Mouse (Mus musculus) limb, embryonic 10.5 days (tissue): ENCODE measurements around the gene Pgghg. TPM values are rescaled to one million over a fixed set of nuclear protein-coding genes. Genes with fewer than 3 reads are reported as not detected.
A peak's percentile ranks its signal among the peaks of the same experiment; 100 is the strongest.

Experiments used
- DNase-seq: peaks from one replicate; pipeline ENCODE4 v3.0.0-alpha.2; 2017; ENCODE audit warnings: low spot score
- H3K27ac ChIP-seq: fragments of 300-500 bp; sonication (generic); 2 replicates; pipeline ENCODE4 v1.5.1; 2016; ENCODE audit warnings: mild to moderate bottlenecking
- H3K27me3 ChIP-seq: fragments of 300-500 bp; sonication (generic); 2 replicates; pipeline ENCODE4 v1.6.1; 2016; ENCODE audit warnings: low read depth, mild to moderate bottlenecking; ENCODE audit not compliant: poor library complexity, severe bottlenecking
- H3K36me3 ChIP-seq: fragments of 300-500 bp; sonication (generic); 2 replicates; pipeline ENCODE4 v1.6.1; 2016; ENCODE audit warnings: mild to moderate bottlenecking, moderate library complexity
- H3K4me1 ChIP-seq: fragments of 300-500 bp; sonication (generic); 2 replicates; pipeline ENCODE4 v1.6.1; 2016
- H3K4me3 ChIP-seq: fragments of 300-500 bp; sonication (generic); 2 replicates; pipeline ENCODE4 v1.5.1; 2016; ENCODE audit warnings: mild to moderate bottlenecking, moderate library complexity
- H3K9me3 ChIP-seq: fragments of 300-500 bp; sonication (generic); replicated peaks from 2 replicates; pipeline ENCODE4 v1.6.1; 2016; ENCODE audit warnings: mild to moderate bottlenecking
- WGBS: fragments of 180-500 bp; shearing (Covaris S2); methylation state at CpG from one replicate; pipeline ENCODE4 v1.1.7; 2016; 5-methylcytosine and 5-hydroxymethylcytosine counted together
- polyA plus RNA-seq: library from polyadenylated mRNA; unstranded; fragments of >200 nt; fragmentation: Nextera tagmentation; extraction: Ambion mirVana; gene quantifications from 2 replicates; pipeline ENCODE4 v1.2.1, GENCODE M21; 2016

Pgghg gene
- polyA plus RNA-seq, 1 experiment from 2014 or later = 15.4 TPM

DNA sequence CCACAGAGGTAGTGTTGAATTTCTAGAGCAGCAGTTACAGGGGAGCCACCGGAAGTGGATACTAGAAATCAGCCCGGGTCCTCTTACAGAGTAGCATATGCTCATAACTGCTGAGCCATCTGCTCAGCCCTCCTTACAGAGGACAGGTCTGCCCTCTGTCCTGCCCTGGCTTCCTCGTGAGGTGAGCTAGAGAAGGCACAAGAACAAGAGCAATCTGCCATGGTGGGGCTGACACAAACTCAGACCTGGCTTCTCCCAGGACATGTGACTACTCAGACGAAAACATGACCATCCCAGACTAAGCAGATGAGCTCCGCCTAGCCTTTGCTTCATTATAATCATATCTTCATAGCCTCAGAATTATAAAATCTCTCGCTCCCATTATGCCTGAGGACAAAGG, 10.6 kb downstream of the Pgghg start:
- H3K9me3 ChIP-seq = no peaks in the 10 kb centered on the region
- peaks cover 70% of the 10 kb centered on the region for H3K4me1 ChIP-seq
- DNase-seq = no peak
- H3K36me3 ChIP-seq = peaks cover 56% of the 10 kb centered on the region
- no peak overlapping the region for H3K4me3 ChIP-seq
- 72% methylated on average over 6 of the region's 6 CpGs for WGBS
- 0 out of 2 replicates have a peak overlapping the region, but pooled peaks have one; percentile 67 for H3K27ac ChIP-seq
- H3K27me3 ChIP-seq = no peaks in the 10 kb centered on the region

DNA sequence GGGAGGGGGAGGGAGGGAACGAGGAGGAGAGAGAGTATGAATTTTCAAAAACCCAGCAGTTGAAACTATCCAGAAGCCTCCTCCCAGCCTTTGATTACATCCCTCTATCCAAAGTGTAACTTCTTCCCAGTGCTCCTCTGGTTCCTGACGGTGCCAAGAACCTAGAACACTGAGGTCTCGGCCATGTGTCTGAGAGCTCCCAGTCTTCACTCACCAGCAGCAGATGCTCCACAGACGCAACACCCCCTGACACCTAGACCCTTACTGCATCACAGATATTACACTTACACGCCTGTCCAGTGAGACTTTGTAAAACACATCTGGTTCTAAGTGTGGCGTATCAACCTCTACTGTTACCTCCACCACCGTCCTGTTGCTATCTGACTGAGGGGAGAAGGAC, 11.2 kb downstream of the Pgghg start:
- DNase-seq = no peak
- 81% methylated on average over 7 of the region's 7 CpGs for WGBS
- H3K9me3 ChIP-seq = no peaks in the 10 kb centered on the region
- H3K27me3 ChIP-seq = no peaks in the 10 kb centered on the region
- H3K4me1 ChIP-seq = peaks cover 72% of the 10 kb centered on the region
- peaks cover 49% of the 10 kb centered on the region for H3K36me3 ChIP-seq
- no peak overlapping the region for H3K27ac ChIP-seq
- no peak overlapping the region for H3K4me3 ChIP-seq

DNA sequence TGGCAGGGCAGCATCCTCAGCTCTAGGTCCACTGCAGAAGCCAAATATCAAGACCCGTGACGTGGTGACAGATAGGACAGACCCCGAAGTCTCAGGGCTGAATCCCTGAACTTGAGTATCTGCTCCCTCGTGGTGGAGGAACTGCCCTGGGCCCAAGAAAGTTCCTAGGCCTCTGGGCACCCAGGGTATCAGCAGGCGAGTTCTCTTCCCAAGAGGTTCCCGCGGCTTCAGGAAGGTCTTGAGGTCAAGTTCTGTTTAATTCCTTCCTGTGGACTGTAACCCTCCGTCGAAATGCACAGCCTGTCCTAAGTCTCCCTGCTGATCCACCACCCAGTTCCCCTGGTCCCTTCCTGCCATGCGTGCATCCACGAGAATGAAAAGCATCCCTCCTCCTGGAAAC, 11.9 kb downstream of the Pgghg start:
- no peaks in the 10 kb centered on the region for H3K27me3 ChIP-seq
- H3K4me3 ChIP-seq = no peak overlapping the region
- peaks cover 42% of the 10 kb centered on the region for H3K36me3 ChIP-seq
- H3K9me3 ChIP-seq = no peaks in the 10 kb centered on the region
- peaks cover 72% of the 10 kb centered on the region for H3K4me1 ChIP-seq
- no peak for DNase-seq
- 87% methylated on average over 11 of the region's 11 CpGs for WGBS
- no peak overlapping the region for H3K27ac ChIP-seq

DNA sequence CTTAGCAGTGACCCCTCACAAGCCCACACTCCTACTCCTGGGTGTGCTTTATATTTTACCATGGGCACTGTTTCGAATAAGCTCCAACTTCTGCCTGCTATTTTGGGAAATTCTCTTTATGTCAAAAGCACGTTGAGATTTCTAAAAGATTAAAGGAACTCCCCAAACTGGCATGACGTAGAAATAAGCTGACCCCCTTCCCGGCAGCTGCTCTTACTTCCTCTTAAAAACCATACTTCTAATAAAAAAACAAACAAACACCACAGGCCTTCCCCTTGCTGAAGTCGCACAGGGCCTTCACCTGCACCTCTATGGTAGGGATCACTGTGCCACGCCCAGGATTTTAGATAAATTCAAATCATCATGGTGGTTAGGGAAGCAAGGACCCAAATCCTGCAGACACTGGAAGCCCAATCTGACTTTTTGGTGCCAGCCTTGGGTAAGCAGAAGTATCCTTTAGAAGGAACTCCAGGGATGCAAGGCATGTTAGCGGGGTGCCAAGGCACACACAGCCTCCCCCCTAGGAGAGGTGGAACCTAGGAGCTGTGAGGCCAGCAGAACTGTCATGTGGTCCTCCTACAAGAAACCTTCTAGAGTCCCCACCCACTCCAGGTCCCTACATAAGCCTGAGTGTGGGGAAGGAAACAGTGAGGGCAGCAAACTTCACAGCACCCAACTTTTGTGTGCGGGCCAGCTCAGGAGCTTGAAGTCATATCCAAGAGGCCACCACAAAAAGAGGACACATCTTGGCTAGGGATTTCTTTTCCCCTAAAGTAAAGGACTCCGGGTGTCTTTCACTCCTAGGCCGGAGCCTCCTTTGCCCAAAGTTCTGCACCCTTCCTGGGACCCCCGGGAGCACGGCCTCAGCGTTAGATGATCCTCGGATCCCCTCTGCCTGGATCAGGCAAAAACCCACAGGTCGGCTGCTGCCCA, 12.9 kb downstream of the Pgghg start:
- peaks cover 33% of the 10 kb centered on the region for H3K36me3 ChIP-seq
- no peaks in the 10 kb centered on the region for H3K9me3 ChIP-seq
- H3K4me1 ChIP-seq = peaks cover 76% of the 10 kb centered on the region
- WGBS = 66% methylated on average over 15 of the region's 15 CpGs
- peak overlapping the region; percentile 91; the same call in 1 of the 2 replicates for H3K27ac ChIP-seq
- peak overlapping the region; percentile 69 for H3K4me3 ChIP-seq
- DNase-seq = no peak
- H3K27me3 ChIP-seq = no peaks in the 10 kb centered on the region

DNA sequence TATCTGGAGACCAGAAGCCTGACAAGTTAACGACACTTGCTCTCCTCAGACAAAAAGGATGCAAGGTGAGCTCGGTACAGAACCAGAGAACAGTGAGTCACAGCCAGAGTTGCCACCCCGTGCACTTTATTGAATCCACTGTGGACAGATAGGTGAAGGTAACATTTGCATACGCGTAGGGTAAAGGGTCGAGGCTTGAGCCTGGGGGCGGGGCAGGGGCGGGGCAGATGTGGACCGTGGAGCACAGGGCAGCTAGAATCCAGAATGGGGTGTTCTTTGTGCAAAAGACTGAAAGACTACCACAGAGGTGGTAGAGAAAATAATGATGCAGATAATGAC, 13.5 kb downstream of the Pgghg start:
- peaks cover 27% of the 10 kb centered on the region for H3K36me3 ChIP-seq
- H3K4me1 ChIP-seq = peaks cover 80% of the 10 kb centered on the region
- H3K9me3 ChIP-seq = no peaks in the 10 kb centered on the region
- DNase-seq = peak; percentile 61
- peak overlapping the region; percentile 91 for H3K27ac ChIP-seq
- no peaks in the 10 kb centered on the region for H3K27me3 ChIP-seq
- H3K4me3 ChIP-seq = peak overlapping the region; percentile 69
- WGBS = 7% methylated on average over 9 of the region's 9 CpGs

DNA sequence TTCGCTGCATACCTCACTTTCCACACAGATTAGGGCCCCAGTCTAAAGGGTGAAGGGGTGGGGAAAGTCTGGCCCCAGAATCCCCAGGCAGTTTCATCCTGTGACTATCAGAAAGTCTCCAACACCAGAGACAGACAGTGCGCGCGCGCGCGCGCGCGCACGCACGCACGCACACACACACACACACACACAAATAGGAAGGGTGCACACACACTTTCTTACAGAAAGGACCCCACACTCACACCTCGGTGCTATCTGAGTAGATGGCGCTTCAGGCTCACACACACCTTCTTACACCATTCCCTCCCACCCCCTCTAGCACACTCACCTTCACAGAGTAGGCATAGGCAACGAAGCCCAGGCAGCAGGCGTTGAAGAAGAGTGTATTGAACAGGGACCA, 14.2 kb downstream of the Pgghg start:
- peaks cover 20% of the 10 kb centered on the region for H3K36me3 ChIP-seq
- WGBS = 1% methylated on average over 17 of the region's 17 CpGs
- no peaks in the 10 kb centered on the region for H3K27me3 ChIP-seq
- peak; percentile 54 for DNase-seq
- peaks cover 77% of the 10 kb centered on the region for H3K4me1 ChIP-seq
- no peaks in the 10 kb centered on the region for H3K9me3 ChIP-seq
- H3K4me3 ChIP-seq = peak overlapping the region; percentile 69
- H3K27ac ChIP-seq = peak overlapping the region; percentile 91

DNA sequence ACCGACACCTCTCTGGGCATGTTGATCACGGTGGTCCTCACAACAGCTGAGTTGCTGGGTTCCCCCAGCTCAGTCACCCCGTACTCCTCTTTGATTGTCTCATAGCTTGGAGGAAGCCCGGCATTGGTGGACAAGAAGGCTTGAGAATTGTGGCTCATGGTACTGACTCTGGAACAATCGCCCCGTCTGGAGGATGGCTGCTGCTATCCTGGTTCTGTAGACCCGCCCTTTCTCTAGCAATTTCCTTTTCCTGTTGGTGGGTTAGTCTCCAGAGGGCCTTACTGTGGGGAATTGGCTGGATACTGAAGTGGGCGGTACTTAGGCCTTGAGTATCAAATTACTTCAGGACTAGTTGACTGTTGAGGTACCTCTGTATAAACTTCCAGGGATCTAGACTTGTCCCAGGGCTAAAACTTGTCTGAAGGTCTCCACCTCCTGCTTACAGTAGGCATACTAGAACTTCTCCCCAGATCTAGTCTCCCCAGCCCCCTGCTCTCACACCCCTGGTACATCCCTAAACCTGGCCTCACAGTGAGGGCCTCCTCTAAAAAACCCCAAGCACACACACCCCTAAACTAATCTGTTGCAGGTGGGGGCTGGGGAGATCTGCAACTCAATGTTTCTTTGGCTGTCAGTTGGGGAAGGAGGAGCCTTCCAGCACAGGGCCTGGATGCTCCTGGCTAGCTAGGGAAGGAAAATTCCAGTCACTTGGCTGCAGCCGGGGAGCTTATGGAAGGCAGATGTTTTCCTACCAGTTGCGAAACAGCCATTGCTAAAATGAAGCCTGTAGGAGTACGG, 14.8 kb downstream of the Pgghg start, which contains the start of the genes Gm45717 and Ifitm2:
TSS of gene Gm45717 (minus strand) at position 180 of the 798 bp plus-strand sequence.
TSS of gene Ifitm2 (minus strand) at position 230 of the 798 bp plus-strand sequence.
- no peaks in the 10 kb centered on the region for H3K27me3 ChIP-seq
- WGBS = 7% methylated on average over 11 of the region's 11 CpGs

DNA sequence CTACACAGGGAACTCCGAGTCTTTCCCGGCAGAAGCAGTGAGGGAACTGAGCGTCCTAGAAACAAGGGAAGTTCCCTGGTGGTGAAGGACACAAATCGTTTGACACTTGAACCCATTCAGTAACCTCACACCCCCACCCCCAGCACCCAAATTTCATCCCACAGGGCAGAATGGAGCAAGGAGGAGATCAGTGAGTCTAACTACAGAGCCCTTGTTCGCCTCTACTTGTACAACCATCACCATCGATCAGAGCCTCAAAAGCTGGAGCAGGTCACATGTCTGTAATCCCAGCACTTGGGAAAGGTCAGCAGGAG, 15.3 kb downstream of the Pgghg start:
- 36% methylated on average over 6 of the region's 6 CpGs for WGBS
- Histone ChIP-seq H3K36me3 (peaks cover 17% of the 10 kb centered on the region), H3K4me1 (peaks cover 66% of the 10 kb centered on the region), H3K27me3 (no peaks in the 10 kb centered on the region), H3K27ac (peak overlapping the region; percentile 91), H3K9me3 (no peaks in the 10 kb centered on the region), H3K4me3 (peak overlapping the region; percentile 69)
- peak; percentile 34 for DNase-seq

More for the DNA sequence above, 14.8 kb downstream of the Pgghg start, which contains the start of the genes Gm45717 and Ifitm2:
- H3K9me3 ChIP-seq = no peaks in the 10 kb centered on the region
- H3K36me3 ChIP-seq = peaks cover 17% of the 10 kb centered on the region
- peak within 1 kb of the TSS; percentile 69 for H3K4me3 ChIP-seq
- H3K4me1 ChIP-seq = peaks cover 71% of the 10 kb centered on the region
- peak within 1 kb of the TSS; percentile 91 for H3K27ac ChIP-seq
- DNase-seq = peak; percentile 80

DNA sequence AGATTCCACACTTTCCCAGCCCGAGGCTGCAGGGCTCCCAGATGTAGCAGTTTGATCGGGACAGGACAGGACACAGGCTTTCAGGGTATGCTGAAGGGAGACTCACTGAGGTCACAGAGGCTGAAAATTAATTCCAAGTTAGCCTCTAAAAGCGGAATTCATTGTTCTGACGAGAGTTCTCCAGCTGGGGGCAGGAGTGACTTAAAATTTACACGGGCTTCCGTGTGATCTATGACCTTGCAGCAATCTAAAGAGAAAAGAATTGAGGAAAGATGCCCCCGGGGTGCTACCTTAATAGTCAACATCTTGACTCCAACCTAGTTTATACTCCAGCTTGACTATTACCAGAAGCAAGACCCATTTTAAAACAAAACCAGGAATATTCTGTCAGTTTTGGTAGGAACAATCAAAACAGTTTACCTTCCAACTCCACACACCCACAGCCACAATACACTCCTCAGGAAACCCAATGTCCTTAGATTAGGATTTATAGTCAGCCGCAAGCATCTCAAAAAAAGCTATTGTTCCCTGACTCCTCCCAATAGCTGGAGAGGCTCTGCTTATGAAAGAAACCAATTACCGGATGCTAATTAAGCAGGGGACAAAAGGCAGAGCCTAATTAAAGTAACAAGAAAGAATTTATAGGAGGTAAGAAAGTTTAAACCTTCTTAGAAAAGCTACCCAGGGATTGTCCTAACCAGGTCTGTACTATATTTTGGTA, 18.1 kb downstream of the Pgghg start:
- WGBS = 8% methylated on average over 9 of the region's 9 CpGs
- peaks cover 37% of the 10 kb centered on the region for H3K4me1 ChIP-seq
- no peaks in the 10 kb centered on the region for H3K36me3 ChIP-seq
- H3K27ac ChIP-seq = peak overlapping the region; percentile 53; the same call in 1 of the 2 replicates
- no peaks in the 10 kb centered on the region for H3K9me3 ChIP-seq
- H3K4me3 ChIP-seq = no peak overlapping the region
- no peak for DNase-seq
- no peaks in the 10 kb centered on the region for H3K27me3 ChIP-seq

DNA sequence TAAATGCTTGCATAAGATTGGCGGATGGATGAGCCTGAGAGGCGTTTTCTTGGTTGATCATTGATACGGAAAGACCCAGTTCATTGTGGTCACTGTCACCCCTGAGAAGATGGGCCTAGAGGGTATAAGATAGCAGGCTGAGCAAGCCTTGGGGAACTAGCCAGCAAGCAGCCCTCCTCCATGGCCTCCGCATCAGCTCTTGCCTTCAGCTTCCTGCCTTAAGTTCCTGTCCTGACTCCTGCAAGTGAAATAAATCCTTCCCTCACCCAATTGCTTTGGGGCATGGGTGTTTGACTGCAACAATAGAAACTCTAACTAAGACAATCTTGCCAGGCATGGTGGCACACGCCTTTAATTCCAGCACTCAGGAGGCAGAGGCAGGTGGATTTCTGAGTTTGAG, 18.8 kb downstream of the Pgghg start:
- no peak for DNase-seq
- H3K4me3 ChIP-seq = no peak overlapping the region
- no peaks in the 10 kb centered on the region for H3K9me3 ChIP-seq
- H3K36me3 ChIP-seq = no peaks in the 10 kb centered on the region
- H3K27me3 ChIP-seq = no peaks in the 10 kb centered on the region
- no peak overlapping the region for H3K27ac ChIP-seq
- WGBS = 80% methylated on average over 5 of the region's 5 CpGs
- peaks cover 31% of the 10 kb centered on the region for H3K4me1 ChIP-seq

DNA sequence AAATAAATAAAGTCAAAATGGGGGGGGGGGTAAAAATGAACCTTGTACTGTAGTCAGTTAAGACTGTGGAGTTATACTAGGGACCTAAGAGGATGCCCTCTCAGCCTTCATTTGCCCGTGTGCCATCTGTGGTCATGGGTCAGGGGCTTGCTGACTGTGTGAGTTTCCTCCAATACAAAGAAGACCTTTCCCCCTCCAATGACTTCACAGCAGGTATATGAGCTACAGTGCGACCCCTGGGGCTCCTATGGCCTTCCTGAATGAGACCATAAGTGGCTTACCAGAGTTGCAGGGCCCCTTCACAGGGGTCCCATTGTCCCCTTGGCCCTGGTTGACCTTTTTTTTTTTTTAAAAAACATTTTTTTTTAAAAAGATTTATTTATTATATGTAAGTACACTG, 20.2 kb downstream of the Pgghg start:
- WGBS = 77% methylated on average over 2 of the region's 2 CpGs
- H3K27ac ChIP-seq = no peak overlapping the region
- peaks cover 22% of the 10 kb centered on the region for H3K4me1 ChIP-seq
- H3K27me3 ChIP-seq = no peaks in the 10 kb centered on the region
- DNase-seq = no peak
- no peaks in the 10 kb centered on the region for H3K36me3 ChIP-seq
- H3K4me3 ChIP-seq = no peak overlapping the region
- H3K9me3 ChIP-seq = no peaks in the 10 kb centered on the region

DNA sequence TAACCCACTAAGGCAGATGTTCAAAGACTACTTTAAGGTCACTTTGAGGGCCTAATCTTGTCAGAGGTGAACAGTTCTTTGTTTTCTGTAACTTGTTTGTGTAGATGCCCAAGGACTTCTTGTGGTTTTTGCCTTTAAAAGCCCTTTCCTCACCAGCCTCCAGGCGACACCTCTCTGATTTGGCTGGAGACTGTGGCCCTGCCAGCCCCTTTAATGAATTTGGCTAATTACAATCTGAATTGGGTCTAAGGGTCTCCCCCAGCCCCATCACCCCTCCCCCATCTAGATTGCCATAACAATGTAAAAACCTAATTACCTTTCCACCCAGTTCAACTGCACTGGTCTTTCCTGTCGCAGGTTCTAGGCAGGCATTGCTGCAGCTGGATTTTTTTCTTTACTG, 21.5 kb downstream of the Pgghg start:
- Histone ChIP-seq H3K27me3 (no peaks in the 10 kb centered on the region), H3K36me3 (no peaks in the 10 kb centered on the region), H3K9me3 (no peaks in the 10 kb centered on the region), H3K4me1 (peaks cover 23% of the 10 kb centered on the region), H3K27ac (no peak overlapping the region), H3K4me3 (no peak overlapping the region)
- DNase-seq = no peak
- 56% methylated on average over 2 of the region's 2 CpGs for WGBS
